Comparison of ENCODE assay signal across 18 mouse cellular contexts in the genomic region with DNA sequence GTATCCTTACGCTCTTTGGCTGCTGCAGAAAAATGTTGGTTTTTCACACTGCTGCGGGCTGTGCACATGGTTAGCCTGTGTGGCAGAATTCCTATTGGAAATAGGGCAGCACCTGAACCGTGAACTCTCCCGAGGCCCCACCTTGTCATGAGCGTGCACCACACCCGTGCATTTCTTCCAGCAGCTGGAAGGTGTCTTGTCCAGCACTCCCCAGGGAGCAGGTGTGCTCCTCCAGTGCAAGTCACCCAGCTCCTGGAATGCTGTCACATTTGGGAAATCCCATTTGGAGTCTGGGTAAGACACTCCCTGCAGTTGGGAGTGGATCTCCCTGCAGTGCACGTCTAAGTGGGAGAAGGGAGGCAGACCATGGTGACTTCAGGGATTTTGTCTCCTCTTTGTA. TPM values are rescaled to one million over a fixed set of nuclear protein-coding genes. Genes with fewer than 3 reads are reported as not detected.
DNase-seq lines count a peak whose midpoint lies in the region; ATAC-seq and TF ChIP-seq lines count a peak whose summit lies in the region.
"Had no signal": no experiment of that assay in that cellular context is flagged by ENCODE, and none has a peak within 500 bp of the region (broad histone marks: within the 10 kb centered on the region; RNA-seq: fewer than 3 reads in every experiment).

No protein-coding gene starts in this region.

- no peaks in the 10 kb centered on the region for H3K27me3 ChIP-seq in forebrain, embryonic 12.5 days
- H3K27me3 ChIP-seq in forebrain, embryonic 10.5 days (ENCODE audit: poor library complexity, severe bottlenecking): no peaks in the 10 kb centered on the region
- H3K27me3 ChIP-seq in neural tube, embryonic 13.5 days: no peaks in the 10 kb centered on the region
- no peaks in the 10 kb centered on the region for H3K27me3 ChIP-seq in neural tube, embryonic 15.5 days (replicated peaks)
- H3K27me3 ChIP-seq: CH12.LX; embryonic facial prominence, embryonic 13.5 days; forebrain, embryonic 13.5 days; hindbrain, embryonic 15.5 days had no signal

- H3K9me3 ChIP-seq in forebrain, embryonic 12.5 days: no peaks in the 10 kb centered on the region
- no peaks in the 10 kb centered on the region for H3K9me3 ChIP-seq in forebrain, embryonic 10.5 days
- no peaks in the 10 kb centered on the region for H3K9me3 ChIP-seq in neural tube, embryonic 13.5 days
- no peaks in the 10 kb centered on the region for H3K9me3 ChIP-seq in neural tube, embryonic 15.5 days (replicated peaks)
- H3K9me3 ChIP-seq: embryonic facial prominence, embryonic 13.5 days; forebrain, embryonic 13.5 days; hindbrain, embryonic 15.5 days had no signal

- no peak overlapping the region for H3K4me3 ChIP-seq in forebrain, embryonic 12.5 days (replicated peaks)
- no peak overlapping the region for H3K4me3 ChIP-seq in forebrain, embryonic 10.5 days
- no peak overlapping the region for H3K4me3 ChIP-seq in layer of hippocampus, adult 2 months
- H3K4me3 ChIP-seq in neural tube, embryonic 13.5 days: no peak overlapping the region
- no peak overlapping the region for H3K4me3 ChIP-seq in neural tube, embryonic 15.5 days (replicated peaks)
- H3K4me3 ChIP-seq: embryonic facial prominence, embryonic 13.5 days; forebrain, embryonic 13.5 days; hindbrain, embryonic 15.5 days had no signal

- 66% methylated on average over 7 of the region's 7 CpGs for WGBS in forebrain, embryonic 12.5 days
- 76% methylated on average over 7 of the region's 7 CpGs for WGBS in forebrain, embryonic 10.5 days
- 64% methylated on average over 7 of the region's 7 CpGs for WGBS in neural tube, embryonic 13.5 days
- WGBS in neural tube, embryonic 15.5 days: 73% methylated on average over 7 of the region's 7 CpGs

- no peak overlapping the region for H3K9ac ChIP-seq in forebrain, embryonic 12.5 days
- no peak overlapping the region for H3K9ac ChIP-seq in neural tube, embryonic 13.5 days
- H3K9ac ChIP-seq in neural tube, embryonic 15.5 days (replicated peaks): no peak overlapping the region
- H3K9ac ChIP-seq: embryonic facial prominence, embryonic 13.5 days; hindbrain, embryonic 15.5 days had no signal

- TF ChIP-seq CTCF in layer of hippocampus, adult 2 months (conservative IDR thresholded peaks at IDR 0.05): no peak

- peaks cover 95% of the 10 kb centered on the region for H3K4me1 ChIP-seq in forebrain, embryonic 12.5 days
- peaks cover 96% of the 10 kb centered on the region for H3K4me1 ChIP-seq in forebrain, embryonic 10.5 days
- peaks cover 95% of the 10 kb centered on the region for H3K4me1 ChIP-seq in neural tube, embryonic 13.5 days (replicated peaks)
- H3K4me1 ChIP-seq in neural tube, embryonic 15.5 days: peaks cover 79% of the 10 kb centered on the region

- H3K36me3 ChIP-seq in forebrain, embryonic 12.5 days (replicated peaks): no peaks in the 10 kb centered on the region; the same call in 1 of the 2 replicates
- H3K36me3 ChIP-seq in forebrain, embryonic 10.5 days (replicated peaks): peaks cover 55% of the 10 kb centered on the region
- no peaks in the 10 kb centered on the region for H3K36me3 ChIP-seq in neural tube, embryonic 13.5 days
- H3K36me3 ChIP-seq in neural tube, embryonic 15.5 days: no peaks in the 10 kb centered on the region
- H3K36me3 ChIP-seq: hindbrain, embryonic 15.5 days had no signal

- ATAC-seq in forebrain, embryonic 12.5 days (ENCODE audit: low FRiP score): no peak
- no peak for ATAC-seq in neural tube, embryonic 13.5 days (ENCODE audit: low read depth)
- no peak for ATAC-seq in neural tube, embryonic 15.5 days (ENCODE audit: low FRiP score)
- ATAC-seq: forebrain, embryonic 13.5 days; lung, postnatal 0 days had no signal

- no peak overlapping the region for H3K4me2 ChIP-seq in forebrain, embryonic 12.5 days
- no peak overlapping the region for H3K4me2 ChIP-seq in neural tube, embryonic 13.5 days
- H3K4me2 ChIP-seq in neural tube, embryonic 15.5 days: no peak overlapping the region
- H3K4me2 ChIP-seq: embryonic facial prominence, embryonic 13.5 days; forebrain, embryonic 13.5 days; hindbrain, embryonic 15.5 days had no signal

- no peak for DNase-seq in forebrain, embryonic 10.5 days (ENCODE audit: extremely low spot score, low spot score)
- no peak for DNase-seq in layer of hippocampus, adult 2 months (ENCODE audit: low spot score in 2 of 2)
- no peak for DNase-seq in layer of hippocampus, adult 11-12 months (ENCODE audit: low spot score)
- no peak for DNase-seq in layer of hippocampus, adult 18-20 months (ENCODE audit: low spot score in 2 of 2)
- no peak for DNase-seq in adipocyte (ENCODE audit: low spot score)
- DNase-seq: adrenal gland, adult 2 months; cerebellum, adult 11 months; heart, adult 11 months; kidney, postnatal 10 days; liver had no signal

- 0 out of 2 replicates have a peak overlapping the region, but pooled peaks have one; percentile 4 for H3K27ac ChIP-seq in forebrain, embryonic 12.5 days
- no peak overlapping the region for H3K27ac ChIP-seq in forebrain, embryonic 10.5 days
- peak overlapping the region; percentile 68; the same call in 1 of the 2 replicates for H3K27ac ChIP-seq in layer of hippocampus, adult 2 months
- 0 out of 2 replicates have a peak overlapping the region, but pooled peaks have one; percentile 9 for H3K27ac ChIP-seq in neural tube, embryonic 13.5 days (replicated peaks)
- H3K27ac ChIP-seq in neural tube, embryonic 15.5 days (replicated peaks): no peak overlapping the region
- H3K27ac ChIP-seq: forebrain, embryonic 13.5 days; hindbrain, embryonic 15.5 days had no signal

RNA-seq across cellular contexts. Expression of a gene that starts 38.0 kb away (rescaled TPM):
- polyA plus RNA-seq in forebrain, embryonic 12.5 days (2016; fragmentation: Nextera tagmentation; extraction: Ambion mirVana): 198 and 214 TPM in 2 replicates
- polyA plus RNA-seq in forebrain, embryonic 10.5 days (2016; fragmentation: Nextera tagmentation; extraction: Ambion mirVana): 128 and 134 TPM in 2 replicates
- total RNA-seq in layer of hippocampus, adult 2 months (2021): 100 to 1,000 TPM; 157 TPM
- polyA plus RNA-seq in neural tube, embryonic 13.5 days (2015; fragmentation: Nextera tagmentation; extraction: Ambion mirVana): 186 and 191 TPM in 2 replicates
- polyA plus RNA-seq in neural tube, embryonic 15.5 days (2015; fragmentation: Nextera tagmentation; extraction: Ambion mirVana): 118 and 130 TPM in 2 replicates
- 100 to 1,000 TPM; 158 to 189 TPM for total RNA-seq in layer of hippocampus, adult 18-20 months (2021)

Comparison
In these comparisons a context has a peak if more than half of its experiments do, and no peak if none do; other contexts are left out.
1. H3K27ac ChIP-seq: peak in forebrain, embryonic 12.5 days (single experiment), layer of hippocampus, adult 2 months (single experiment) and neural tube, embryonic 13.5 days (single experiment); none in forebrain, embryonic 10.5 days (single experiment) and neural tube, embryonic 15.5 days (single experiment).